Mouse (Mus musculus): ENCODE data around the gene Hsd17b6. TPM values are rescaled to one million over a fixed set of nuclear protein-coding genes. Genes with fewer than 3 reads are reported as not detected.

Hsd17b6 gene
- total and polyA plus RNA-seq, 3 experiments, result 0.15 TPM; not detected in 2

GRCm38 (mm10) chr10:128040293-128040692 is 32.9 kb upstream of the Hsd17b6 start:
- Histone ChIP-seq H3K36me3 (ENCODE audit: control insufficient read depth in 1 of 2, insufficient read depth in 2 of 2, low read length in 2 of 2) (peaks cover 44 to 53% of the 10 kb centered on the region in 2 experiments), H3K79me2 (ENCODE audit: control insufficient read depth, insufficient read depth, low read length, poor library complexity) (peaks cover 85% of the 10 kb centered on the region), H3K27ac (ENCODE audit: control insufficient read depth, low read depth, low read length) (no peak overlapping the region), H3K9ac (ENCODE audit: control insufficient read depth, low read depth, low read length, poor library complexity, severe bottlenecking) (no peak overlapping the region), H3K4me3 (ENCODE audit: control insufficient read depth in 1 of 2, insufficient read depth in 1 of 2, low read depth in 2 of 2, low read length in 2 of 2) (no peak overlapping the region), H3K9me3 (replicated peaks; ENCODE audit: insufficient read depth, low read length) (no peaks in the 10 kb centered on the region), H3K4me1 (ENCODE audit: control insufficient read depth in 1 of 2, insufficient read depth in 2 of 2, low read length in 2 of 2) (peaks cover 8 to 16% of the 10 kb centered on the region in 2 experiments), H3K27me3 (ENCODE audit: control insufficient read depth in 1 of 2, insufficient read depth in 2 of 2, low read length in 2 of 2) (no peaks in the 10 kb centered on the region)
- TF ChIP-seq SIN3A (IDR thresholded peaks at IDR 0.05; ENCODE audit: low read length), result no peak
- TF ChIP-seq CHD1 (IDR thresholded peaks at IDR 0.05; ENCODE audit: low read depth, low read length), result no peak
- TF ChIP-seq MAZ (IDR thresholded peaks at IDR 0.05; ENCODE audit: low read depth, low read length), result no peak
- no peak for TF ChIP-seq ZNF384 (IDR thresholded peaks at IDR 0.05; ENCODE audit: low read depth, low read length)
- TF ChIP-seq POLR2AphosphoS2 (IDR thresholded peaks at IDR 0.05; ENCODE audit: low read length), result no peak
- no peak for TF ChIP-seq TAL1 (IDR thresholded peaks at IDR 0.05; ENCODE audit: low read length)
- TF ChIP-seq E2F4 (IDR thresholded peaks at IDR 0.05; ENCODE audit: borderline replicate concordance, low read depth, low read length), result no peak
- TF ChIP-seq RAD21 (IDR thresholded peaks at IDR 0.05; ENCODE audit: low read depth, low read length), result no peak
- TF ChIP-seq CTCF (IDR thresholded peaks at IDR 0.05 in 2 of 3, conservative IDR thresholded peaks at IDR 0.05 in 1 of 3; ENCODE audit: control insufficient read depth in 1 of 3, insufficient read depth in 1 of 3, low read depth in 2 of 3, low read length in 3 of 3, poor library complexity in 1 of 3, severe bottlenecking in 1 of 3), result no peak
- TF ChIP-seq NELFE (IDR thresholded peaks at IDR 0.05; ENCODE audit: low read depth, low read length), result no peak
- no peak for TF ChIP-seq JUND (IDR thresholded peaks at IDR 0.05; ENCODE audit: low read depth, low read length)
- DNase-seq (ENCODE audit: low read depth, low spot score), result no peak

GRCm38 (mm10) chr10:128039858-128040257 is 32.4 kb upstream of the Hsd17b6 start:
- no peaks in the 10 kb centered on the region for H3K9me3 ChIP-seq (replicated peaks; ENCODE audit: insufficient read depth, low read length)
- H3K4me3 ChIP-seq (ENCODE audit: control insufficient read depth in 1 of 2, insufficient read depth in 1 of 2, low read depth in 2 of 2, low read length in 2 of 2), result no peak overlapping the region
- peaks cover 41 to 48% of the 10 kb centered on the region in 2 experiments for H3K36me3 ChIP-seq (ENCODE audit: control insufficient read depth in 1 of 2, insufficient read depth in 2 of 2, low read length in 2 of 2)
- H3K79me2 ChIP-seq (ENCODE audit: control insufficient read depth, insufficient read depth, low read length, poor library complexity), result peaks cover 86% of the 10 kb centered on the region
- no peak for TF ChIP-seq BHLHE40 (IDR thresholded peaks at IDR 0.05; ENCODE audit: borderline replicate concordance, low read depth, low read length)
- TF ChIP-seq MXI1 (IDR thresholded peaks at IDR 0.05; ENCODE audit: low read depth, low read length), result no peak
- no peak for TF ChIP-seq TAL1 (IDR thresholded peaks at IDR 0.05; ENCODE audit: low read length)
- TF ChIP-seq CHD2 (IDR thresholded peaks at IDR 0.05; ENCODE audit: low read length), result no peak
- TF ChIP-seq JUND (IDR thresholded peaks at IDR 0.05; ENCODE audit: low read depth, low read length), result no peak
- TF ChIP-seq CHD1 (IDR thresholded peaks at IDR 0.05; ENCODE audit: low read depth, low read length), result no peak
- no peak for TF ChIP-seq NRF1 (IDR thresholded peaks at IDR 0.05; ENCODE audit: insufficient read depth, low read depth, low read length, poor library complexity, severe bottlenecking)
- TF ChIP-seq CTCF (IDR thresholded peaks at IDR 0.05 in 2 of 3, conservative IDR thresholded peaks at IDR 0.05 in 1 of 3; ENCODE audit: control insufficient read depth in 1 of 3, insufficient read depth in 1 of 3, low read depth in 2 of 3, low read length in 3 of 3, poor library complexity in 1 of 3, severe bottlenecking in 1 of 3), result no peak
- no peak overlapping the region for H3K9ac ChIP-seq (ENCODE audit: control insufficient read depth, low read depth, low read length, poor library complexity, severe bottlenecking)
- no peaks in the 10 kb centered on the region for H3K27me3 ChIP-seq (ENCODE audit: control insufficient read depth in 1 of 2, insufficient read depth in 2 of 2, low read length in 2 of 2)
- H3K27ac ChIP-seq (ENCODE audit: control insufficient read depth, low read depth, low read length), result no peak overlapping the region
- DNase-seq (ENCODE audit: low read depth, low spot score), result no peak
- peaks cover 8 to 16% of the 10 kb centered on the region in 2 experiments for H3K4me1 ChIP-seq (ENCODE audit: control insufficient read depth in 1 of 2, insufficient read depth in 2 of 2, low read length in 2 of 2)
